Mouse (Mus musculus) neural tube, embryonic 13.5 days (tissue): ENCODE data around the gene Kptn. TPM values are rescaled to one million over a fixed set of nuclear protein-coding genes. Genes with fewer than 3 reads are reported as not detected.

Experiments
- ATAC-seq: fragments of 200-750 bp; cut with Nextera tagmentation; 2 replicates; pipeline ENCODE4 v1.8.0; 2017; ENCODE audit warnings: low read depth, mild to moderate bottlenecking, moderate TSS enrichment, moderate library complexity
- H3K27ac ChIP-seq: fragments of 300-500 bp; sonication (generic); replicated peaks from 2 replicates; pipeline ENCODE4 v1.5.1; 2015; ENCODE audit warnings: moderate library complexity, mild to moderate bottlenecking, inconsistent platforms
- H3K27me3 ChIP-seq: fragments of 300-500 bp; sonication (generic); 2 replicates; pipeline ENCODE4 v1.6.1; 2015; ENCODE audit warnings: mild to moderate bottlenecking, inconsistent platforms
- H3K36me3 ChIP-seq: fragments of 300-500 bp; sonication (generic); 2 replicates; pipeline ENCODE4 v1.6.1; 2015; ENCODE audit warnings: mild to moderate bottlenecking, inconsistent platforms
- H3K4me1 ChIP-seq: fragments of 300-500 bp; sonication (generic); replicated peaks from 2 replicates; pipeline ENCODE4 v1.6.1; 2015; ENCODE audit warnings: inconsistent platforms
- H3K4me2 ChIP-seq: fragments of 300-500 bp; sonication (generic); 2 replicates; pipeline ENCODE4 v1.6.1; 2015; ENCODE audit warnings: inconsistent platforms, mild to moderate bottlenecking, moderate library complexity
- H3K4me3 ChIP-seq: fragments of 300-500 bp; sonication (generic); 2 replicates; pipeline ENCODE4 v1.5.1; 2015; ENCODE audit warnings: mild to moderate bottlenecking, inconsistent platforms
- H3K9ac ChIP-seq: fragments of 300-500 bp; sonication (generic); 2 replicates; pipeline ENCODE4 v1.6.1; 2015; ENCODE audit warnings: moderate library complexity, mild to moderate bottlenecking, inconsistent platforms
- H3K9me3 ChIP-seq: fragments of 300-500 bp; sonication (generic); 2 replicates; pipeline ENCODE4 v1.6.1; 2016; ENCODE audit warnings: inconsistent platforms
- WGBS: fragments of 180-500 bp; shearing (Covaris S2); methylation state at CpG from one replicate; pipeline ENCODE4 v1.1.7; 2015; 5-methylcytosine and 5-hydroxymethylcytosine counted together
- polyA plus RNA-seq: library from polyadenylated mRNA; unstranded; fragments of >200 nt; fragmentation: Nextera tagmentation; extraction: Ambion mirVana; gene quantifications from 2 replicates; pipeline ENCODE4 v1.2.1, GENCODE M21; 2015

Gene Kptn
- polyA plus RNA-seq = 37.9 and 41.4 TPM in 2 replicates

GRCm38 (mm10) chr7:16119569-16120261 lies at the start of gene Kptn:
Gene Kptn, plus strand, starts transcription at chr7:16119895.
- Histone ChIP-seq H3K27ac (peak within 1 kb of the TSS; percentile 93), H3K4me2 (peak within 1 kb of the TSS; percentile 59), H3K9me3 (no peaks in the 10 kb centered on the region), H3K4me1 (peaks cover 19% of the 10 kb centered on the region), H3K27me3 (no peaks in the 10 kb centered on the region), H3K36me3 (peaks cover 44% of the 10 kb centered on the region), H3K4me3 (peak within 1 kb of the TSS; percentile 71), H3K9ac (peak within 1 kb of the TSS; percentile 86)
- peak; percentile 89 for ATAC-seq
- WGBS = 1% methylated on average over 33 of the region's 33 CpGs

- no peaks in the 10 kb centered on the region for H3K4me1 ChIP-seq
- H3K36me3 ChIP-seq = no peaks in the 10 kb centered on the region
- H3K9ac ChIP-seq = no peak overlapping the region
- H3K4me3 ChIP-seq = no peak overlapping the region
- H3K27me3 ChIP-seq = peaks cover 15% of the 10 kb centered on the region; the same call in 1 of the 2 replicates
- H3K9me3 ChIP-seq = no peaks in the 10 kb centered on the region
- H3K4me2 ChIP-seq = no peak overlapping the region
- no peak overlapping the region for H3K27ac ChIP-seq
- ATAC-seq = no peak
Measured at GRCm38 (mm10) chr7:16070846-16071245, 48.8 kb upstream of the Kptn start.

GRCm38 (mm10) chr7:16071906-16072305 lies 47.8 kb upstream of the Kptn start:
- H3K4me1 ChIP-seq = no peaks in the 10 kb centered on the region
- no peak overlapping the region for H3K4me2 ChIP-seq
- WGBS = 91% methylated on average over 6 of the region's 6 CpGs
- no peak for ATAC-seq
- no peak overlapping the region for H3K9ac ChIP-seq
- H3K27ac ChIP-seq = no peak overlapping the region
- peaks cover 15% of the 10 kb centered on the region; the same call in 1 of the 2 replicates for H3K27me3 ChIP-seq
- H3K9me3 ChIP-seq = no peaks in the 10 kb centered on the region
- H3K36me3 ChIP-seq = no peaks in the 10 kb centered on the region
- no peak overlapping the region for H3K4me3 ChIP-seq

- Histone ChIP-seq H3K9me3 (no peaks in the 10 kb centered on the region), H3K4me1 (no peaks in the 10 kb centered on the region), H3K4me3 (no peak overlapping the region), H3K36me3 (no peaks in the 10 kb centered on the region), H3K4me2 (no peak overlapping the region), H3K27ac (no peak overlapping the region), H3K27me3 (peaks cover 7% of the 10 kb centered on the region; the same call in 1 of the 2 replicates), H3K9ac (no peak overlapping the region)
- WGBS = 65% methylated on average over 1 of the region's 1 CpGs
- ATAC-seq = no peak
Measured at GRCm38 (mm10) chr7:16079947-16080346, 39.7 kb upstream of the Kptn start.

- Histone ChIP-seq H3K36me3 (no peaks in the 10 kb centered on the region), H3K9ac (no peak overlapping the region), H3K27ac (no peak overlapping the region), H3K27me3 (peaks cover 7% of the 10 kb centered on the region; the same call in 1 of the 2 replicates), H3K4me3 (no peak overlapping the region), H3K4me2 (no peak overlapping the region), H3K9me3 (no peaks in the 10 kb centered on the region), H3K4me1 (no peaks in the 10 kb centered on the region)
- no peak for ATAC-seq
- WGBS = 78% methylated on average over 4 of the region's 4 CpGs
Measured at GRCm38 (mm10) chr7:16080581-16080980, 39.1 kb upstream of the Kptn start.

- Histone ChIP-seq H3K4me2 (no peak overlapping the region), H3K27me3 (peaks cover 7% of the 10 kb centered on the region; the same call in 1 of the 2 replicates), H3K4me3 (no peak overlapping the region), H3K27ac (no peak overlapping the region), H3K9me3 (no peaks in the 10 kb centered on the region), H3K9ac (no peak overlapping the region), H3K36me3 (no peaks in the 10 kb centered on the region), H3K4me1 (no peaks in the 10 kb centered on the region)
- 61% methylated on average over 4 of the region's 4 CpGs for WGBS
- no peak for ATAC-seq
Measured at GRCm38 (mm10) chr7:16083361-16083760, 36.3 kb upstream of the Kptn start.

GRCm38 (mm10) chr7:16087587-16087986 lies 32.1 kb upstream of the Kptn start:
- Histone ChIP-seq H3K4me2 (no peak overlapping the region), H3K9ac (no peak overlapping the region), H3K36me3 (no peaks in the 10 kb centered on the region), H3K27me3 (peaks cover 19% of the 10 kb centered on the region), H3K27ac (no peak overlapping the region), H3K4me3 (no peak overlapping the region), H3K9me3 (no peaks in the 10 kb centered on the region), H3K4me1 (no peaks in the 10 kb centered on the region)
- no peak for ATAC-seq
- WGBS = 73% methylated on average over 2 of the region's 2 CpGs

- no peak overlapping the region for H3K27ac ChIP-seq
- H3K36me3 ChIP-seq = no peaks in the 10 kb centered on the region
- peaks cover 14% of the 10 kb centered on the region for H3K4me1 ChIP-seq
- peaks cover 26% of the 10 kb centered on the region for H3K27me3 ChIP-seq
- no peak overlapping the region for H3K4me2 ChIP-seq
- no peak overlapping the region for H3K9ac ChIP-seq
- H3K9me3 ChIP-seq = no peaks in the 10 kb centered on the region
- no peak overlapping the region for H3K4me3 ChIP-seq
- 68% methylated on average over 3 of the region's 3 CpGs for WGBS
- ATAC-seq = no peak
Measured at GRCm38 (mm10) chr7:16094592-16094991, 25.1 kb upstream of the Kptn start.

- peak; percentile 98 for ATAC-seq
- peaks cover 13% of the 10 kb centered on the region for H3K27me3 ChIP-seq
- H3K9ac ChIP-seq = peak within 1 kb of the TSS; percentile 99
- H3K36me3 ChIP-seq = peaks cover 7% of the 10 kb centered on the region; the same call in 1 of the 2 replicates
- H3K4me2 ChIP-seq = peak within 1 kb of the TSS; percentile 98
- peak within 1 kb of the TSS; percentile 98 for H3K4me3 ChIP-seq
- H3K27ac ChIP-seq = peak within 1 kb of the TSS; percentile 87
- WGBS = under 1% methylated on average over 67 of the region's 68 CpGs
- H3K9me3 ChIP-seq = no peaks in the 10 kb centered on the region
- peaks cover 50% of the 10 kb centered on the region for H3K4me1 ChIP-seq
Measured at GRCm38 (mm10) chr7:16098021-16099017, 21.4 kb upstream of the Kptn start, which contains the start of gene Napa. Gene Napa, plus strand, starts transcription at chr7:16098458.

- peak overlapping the region; percentile 99 for H3K9ac ChIP-seq
- peaks cover 66% of the 10 kb centered on the region for H3K4me1 ChIP-seq
- no peak overlapping the region for H3K27ac ChIP-seq
- no peak for ATAC-seq
- peak overlapping the region; percentile 98 for H3K4me3 ChIP-seq
- H3K36me3 ChIP-seq = peaks cover 11% of the 10 kb centered on the region; the same call in 1 of the 2 replicates
- peaks cover 3% of the 10 kb centered on the region; the same call in 1 of the 2 replicates for H3K27me3 ChIP-seq
- 88% methylated on average over 4 of the region's 4 CpGs for WGBS
- peak overlapping the region; percentile 98 for H3K4me2 ChIP-seq
- H3K9me3 ChIP-seq = no peaks in the 10 kb centered on the region
Measured at GRCm38 (mm10) chr7:16099901-16100300, 19.8 kb upstream of the Kptn start.

- WGBS = 79% methylated on average over 7 of the region's 7 CpGs
- Histone ChIP-seq H3K9ac (peak overlapping the region; percentile 59), H3K27me3 (no peaks in the 10 kb centered on the region), H3K36me3 (peaks cover 20% of the 10 kb centered on the region; the same call in 1 of the 2 replicates), H3K27ac (no peak overlapping the region), H3K4me2 (no peak overlapping the region), H3K4me1 (peaks cover 71% of the 10 kb centered on the region), H3K9me3 (no peaks in the 10 kb centered on the region), H3K4me3 (no peak overlapping the region)
- no peak for ATAC-seq
Measured at GRCm38 (mm10) chr7:16101081-16101480, 18.6 kb upstream of the Kptn start.
